Mouse (Mus musculus) lung, postnatal 0 days (tissue): ENCODE data around the gene Gria2.

ENCODE experiments used
- CTCF ChIP-seq: IDR thresholded peaks from 2 replicates; pipeline ENCODE4 v1.5.1; 2016; ENCODE audit warnings: antibody characterized with exemption, mild to moderate bottlenecking
- EP300 ChIP-seq: IDR thresholded peaks from 2 replicates; pipeline ENCODE4 v1.6.1; 2016; ENCODE audit warnings: antibody characterized with exemption, mild to moderate bottlenecking, control low read depth

DNA sequence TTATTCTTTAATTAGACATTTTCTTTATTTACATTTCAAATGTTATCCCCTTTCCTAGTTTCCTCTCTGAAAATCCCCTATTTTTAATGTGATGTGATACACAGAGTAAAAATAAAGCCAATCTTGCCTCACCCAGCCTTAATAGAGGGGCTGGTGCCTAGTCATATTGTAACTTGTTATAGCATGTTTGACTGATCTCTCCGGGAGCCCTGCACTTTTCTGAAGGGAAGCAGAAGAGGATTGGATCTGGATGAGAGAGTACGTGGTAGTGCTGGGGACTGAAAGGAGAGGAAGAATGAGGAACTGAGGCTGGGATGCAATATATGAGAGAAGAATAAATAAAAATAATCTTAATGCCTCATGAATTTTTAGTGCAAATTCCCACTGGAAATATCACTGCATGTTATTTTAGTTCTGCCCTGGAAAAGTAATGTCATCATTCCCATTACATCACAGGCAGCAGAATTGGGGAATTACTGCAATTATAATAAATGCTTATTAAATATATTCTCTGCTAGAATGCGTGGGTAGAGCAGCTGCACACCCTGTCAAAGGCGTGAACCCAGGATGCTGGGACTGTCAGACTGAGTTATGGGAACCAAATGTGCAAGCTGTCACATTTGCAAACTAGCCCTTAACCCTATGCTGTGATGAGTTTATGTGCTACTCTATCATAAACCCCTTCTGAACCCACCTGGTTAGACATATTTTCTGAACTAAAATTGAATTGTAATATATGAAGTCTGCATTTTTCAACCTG is 28.4 kb downstream of the Gria2 start:
- TF ChIP-seq CTCF: no peak
- no peak for TF ChIP-seq EP300
